Mouse (Mus musculus) embryonic facial prominence, embryonic 15.5 days (tissue): Measurements from ENCODE around the gene Anxa4. TPM values are rescaled to one million over a fixed set of nuclear protein-coding genes. Genes with fewer than 3 reads are reported as not detected.

ENCODE experiments used
- ATAC-seq: fragments of 200-750 bp; cut with Nextera tagmentation; 2 replicates; pipeline ENCODE4 v1.8.0; 2017; ENCODE audit warnings: low read depth, moderate TSS enrichment; ENCODE audit not compliant: insufficient number of reproducible peaks, low FRiP score, low TSS enrichment
- H3K27ac ChIP-seq: fragments of 300-500 bp; sonication (generic); replicated peaks from 2 replicates; pipeline ENCODE4 v1.5.1; 2015; ENCODE audit warnings: mild to moderate bottlenecking, inconsistent platforms
- H3K27me3 ChIP-seq: fragments of 300-500 bp; sonication (generic); 2 replicates; pipeline ENCODE4 v1.6.1; 2015; ENCODE audit warnings: inconsistent platforms
- H3K36me3 ChIP-seq: fragments of 300-500 bp; sonication (generic); 2 replicates; pipeline ENCODE4 v1.6.1; 2015; ENCODE audit warnings: mild to moderate bottlenecking, inconsistent platforms
- H3K4me1 ChIP-seq: fragments of 300-500 bp; sonication (generic); 2 replicates; pipeline ENCODE4 v1.6.1; 2015; ENCODE audit warnings: inconsistent platforms
- H3K4me2 ChIP-seq: fragments of 300-500 bp; sonication (generic); replicated peaks from 2 replicates; pipeline ENCODE4 v1.6.1; 2015; ENCODE audit warnings: mild to moderate bottlenecking, inconsistent platforms
- H3K4me3 ChIP-seq: fragments of 300-500 bp; sonication (generic); replicated peaks from 2 replicates; pipeline ENCODE4 v1.5.1; 2015; ENCODE audit warnings: mild to moderate bottlenecking, inconsistent platforms
- H3K9ac ChIP-seq: fragments of 300-500 bp; sonication (generic); 2 replicates; pipeline ENCODE4 v1.6.1; 2015; ENCODE audit warnings: inconsistent platforms
- H3K9me3 ChIP-seq: fragments of 300-500 bp; sonication (generic); replicated peaks from 2 replicates; pipeline ENCODE4 v1.6.1; 2016; ENCODE audit warnings: inconsistent platforms
- WGBS: fragments of 180-500 bp; shearing (Covaris S2); methylation state at CpG from one replicate; pipeline ENCODE4 v1.1.7; 2015; 5-methylcytosine and 5-hydroxymethylcytosine counted together
- polyA plus RNA-seq: library from polyadenylated mRNA; unstranded; fragments of >200 nt; fragmentation: Nextera tagmentation; extraction: Ambion mirVana; gene quantifications from 2 replicates; pipeline ENCODE4 v1.2.1, GENCODE M21; 2015

The Anxa4 gene
- polyA plus RNA-seq: 50.0 and 50.7 TPM in 2 replicates

- Histone ChIP-seq H3K4me3 (peak within 1 kb of the TSS; percentile 77), H3K36me3 (no peaks in the 10 kb centered on the region), H3K9ac (peak within 1 kb of the TSS; percentile 55), H3K27ac (no peak within 1 kb of the TSS), H3K4me2 (peak within 1 kb of the TSS; percentile 90), H3K4me1 (peaks cover 15% of the 10 kb centered on the region), H3K27me3 (peaks cover 10% of the 10 kb centered on the region), H3K9me3 (no peaks in the 10 kb centered on the region)
- WGBS: under 1% methylated on average over 41 of the region's 41 CpGs
- ATAC-seq: peak; percentile 81
Observed at GRCm38 (mm10) chr6:86793021-86793815, at the start of gene Anxa4. Gene Anxa4, minus strand, starts transcription at chr6:86793584.

- H3K27ac ChIP-seq: no peak overlapping the region
- no peak overlapping the region for H3K9ac ChIP-seq
- H3K4me3 ChIP-seq: no peak overlapping the region
- no peaks in the 10 kb centered on the region for H3K4me1 ChIP-seq
- H3K36me3 ChIP-seq: no peaks in the 10 kb centered on the region
- ATAC-seq: no peak
- WGBS: 54% methylated on average over 3 of the region's 3 CpGs
- no peaks in the 10 kb centered on the region for H3K9me3 ChIP-seq
- H3K4me2 ChIP-seq: no peak overlapping the region
- no peaks in the 10 kb centered on the region for H3K27me3 ChIP-seq
Observed at GRCm38 (mm10) chr6:86841949-86842348, 48.6 kb upstream of the Anxa4 start.

GRCm38 (mm10) chr6:86839089-86839488 is 45.7 kb upstream of the Anxa4 start:
- H3K4me1 ChIP-seq: no peaks in the 10 kb centered on the region
- H3K9me3 ChIP-seq: no peaks in the 10 kb centered on the region
- H3K4me3 ChIP-seq: no peak overlapping the region
- no peak overlapping the region for H3K27ac ChIP-seq
- H3K4me2 ChIP-seq: no peak overlapping the region
- no peak overlapping the region for H3K9ac ChIP-seq
- WGBS: 76% methylated on average over 2 of the region's 2 CpGs
- ATAC-seq: no peak
- no peaks in the 10 kb centered on the region for H3K36me3 ChIP-seq
- no peaks in the 10 kb centered on the region for H3K27me3 ChIP-seq

GRCm38 (mm10) chr6:86832802-86833502 is 39.6 kb upstream of the Anxa4 start:
- Histone ChIP-seq H3K4me3 (no peak overlapping the region), H3K27ac (no peak overlapping the region; the same call in 1 of the 2 replicates), H3K36me3 (no peaks in the 10 kb centered on the region), H3K27me3 (no peaks in the 10 kb centered on the region), H3K9ac (no peak overlapping the region), H3K4me1 (peaks cover 8% of the 10 kb centered on the region; the same call in 1 of the 2 replicates), H3K4me2 (no peak overlapping the region), H3K9me3 (no peaks in the 10 kb centered on the region)
- WGBS: 69% methylated on average over 13 of the region's 13 CpGs
- no peak for ATAC-seq

GRCm38 (mm10) chr6:86830738-86831500 is 37.5 kb upstream of the Anxa4 start:
- no peak overlapping the region for H3K9ac ChIP-seq
- H3K27ac ChIP-seq: peak overlapping the region; percentile 77
- no peak overlapping the region for H3K4me3 ChIP-seq
- peak; percentile 69 for ATAC-seq
- H3K9me3 ChIP-seq: no peaks in the 10 kb centered on the region
- no peak overlapping the region for H3K4me2 ChIP-seq
- H3K36me3 ChIP-seq: no peaks in the 10 kb centered on the region
- H3K27me3 ChIP-seq: no peaks in the 10 kb centered on the region
- WGBS: 56% methylated on average over 10 of the region's 10 CpGs
- peaks cover 8% of the 10 kb centered on the region; the same call in 1 of the 2 replicates for H3K4me1 ChIP-seq

- ATAC-seq: no peak
- Histone ChIP-seq H3K9me3 (no peaks in the 10 kb centered on the region), H3K4me3 (no peak overlapping the region), H3K36me3 (no peaks in the 10 kb centered on the region), H3K4me1 (peaks cover 8% of the 10 kb centered on the region; the same call in 1 of the 2 replicates), H3K27me3 (no peaks in the 10 kb centered on the region), H3K27ac (no peak overlapping the region), H3K9ac (no peak overlapping the region), H3K4me2 (no peak overlapping the region)
- 85% methylated on average over 6 of the region's 6 CpGs for WGBS
Observed at GRCm38 (mm10) chr6:86829768-86830167, 36.4 kb upstream of the Anxa4 start.

GRCm38 (mm10) chr6:86827432-86827831 is 34.0 kb upstream of the Anxa4 start:
- ATAC-seq: no peak
- no peaks in the 10 kb centered on the region for H3K27me3 ChIP-seq
- no peaks in the 10 kb centered on the region for H3K36me3 ChIP-seq
- H3K9me3 ChIP-seq: no peaks in the 10 kb centered on the region
- H3K27ac ChIP-seq: no peak overlapping the region
- no peak overlapping the region for H3K4me3 ChIP-seq
- H3K9ac ChIP-seq: no peak overlapping the region
- 78% methylated on average over 2 of the region's 2 CpGs for WGBS
- no peak overlapping the region for H3K4me2 ChIP-seq
- peaks cover 8% of the 10 kb centered on the region for H3K4me1 ChIP-seq

- no peak for ATAC-seq
- peaks cover 12% of the 10 kb centered on the region for H3K4me1 ChIP-seq
- 83% methylated on average over 7 of the region's 7 CpGs for WGBS
- H3K4me2 ChIP-seq: no peak overlapping the region
- no peak overlapping the region for H3K27ac ChIP-seq
- no peak overlapping the region for H3K4me3 ChIP-seq
- H3K27me3 ChIP-seq: no peaks in the 10 kb centered on the region
- H3K9ac ChIP-seq: no peak overlapping the region
- no peaks in the 10 kb centered on the region for H3K9me3 ChIP-seq
- no peaks in the 10 kb centered on the region for H3K36me3 ChIP-seq
Observed at GRCm38 (mm10) chr6:86824401-86824800, 31.0 kb upstream of the Anxa4 start.

GRCm38 (mm10) chr6:86823824-86824223 is 30.4 kb upstream of the Anxa4 start:
- H3K4me1 ChIP-seq: peaks cover 12% of the 10 kb centered on the region
- H3K4me3 ChIP-seq: no peak overlapping the region
- H3K36me3 ChIP-seq: no peaks in the 10 kb centered on the region
- H3K9ac ChIP-seq: no peak overlapping the region
- H3K9me3 ChIP-seq: no peaks in the 10 kb centered on the region
- no peaks in the 10 kb centered on the region for H3K27me3 ChIP-seq
- no peak overlapping the region for H3K27ac ChIP-seq
- H3K4me2 ChIP-seq: no peak overlapping the region
- WGBS: 34% methylated on average over 10 of the region's 10 CpGs
- ATAC-seq: no peak

- no peaks in the 10 kb centered on the region for H3K9me3 ChIP-seq
- no peak overlapping the region for H3K4me3 ChIP-seq
- no peak overlapping the region for H3K9ac ChIP-seq
- no peak overlapping the region for H3K27ac ChIP-seq
- H3K4me1 ChIP-seq: peaks cover 12% of the 10 kb centered on the region
- H3K27me3 ChIP-seq: no peaks in the 10 kb centered on the region
- H3K4me2 ChIP-seq: peak overlapping the region; percentile 47
- 31% methylated on average over 9 of the region's 9 CpGs for WGBS
- no peak for ATAC-seq
- no peaks in the 10 kb centered on the region for H3K36me3 ChIP-seq
Observed at GRCm38 (mm10) chr6:86823051-86823431, 29.7 kb upstream of the Anxa4 start.
